Mouse (Mus musculus): ENCODE results near the gene Faxc. TPM values are rescaled to one million over a fixed set of nuclear protein-coding genes. Genes with fewer than 3 reads are reported as not detected.

The Faxc gene
- polyA plus RNA-seq (2016; fragmentation: Nextera tagmentation; extraction: Ambion mirVana): 25.0 and 28.1 TPM in 2 replicates

DNA sequence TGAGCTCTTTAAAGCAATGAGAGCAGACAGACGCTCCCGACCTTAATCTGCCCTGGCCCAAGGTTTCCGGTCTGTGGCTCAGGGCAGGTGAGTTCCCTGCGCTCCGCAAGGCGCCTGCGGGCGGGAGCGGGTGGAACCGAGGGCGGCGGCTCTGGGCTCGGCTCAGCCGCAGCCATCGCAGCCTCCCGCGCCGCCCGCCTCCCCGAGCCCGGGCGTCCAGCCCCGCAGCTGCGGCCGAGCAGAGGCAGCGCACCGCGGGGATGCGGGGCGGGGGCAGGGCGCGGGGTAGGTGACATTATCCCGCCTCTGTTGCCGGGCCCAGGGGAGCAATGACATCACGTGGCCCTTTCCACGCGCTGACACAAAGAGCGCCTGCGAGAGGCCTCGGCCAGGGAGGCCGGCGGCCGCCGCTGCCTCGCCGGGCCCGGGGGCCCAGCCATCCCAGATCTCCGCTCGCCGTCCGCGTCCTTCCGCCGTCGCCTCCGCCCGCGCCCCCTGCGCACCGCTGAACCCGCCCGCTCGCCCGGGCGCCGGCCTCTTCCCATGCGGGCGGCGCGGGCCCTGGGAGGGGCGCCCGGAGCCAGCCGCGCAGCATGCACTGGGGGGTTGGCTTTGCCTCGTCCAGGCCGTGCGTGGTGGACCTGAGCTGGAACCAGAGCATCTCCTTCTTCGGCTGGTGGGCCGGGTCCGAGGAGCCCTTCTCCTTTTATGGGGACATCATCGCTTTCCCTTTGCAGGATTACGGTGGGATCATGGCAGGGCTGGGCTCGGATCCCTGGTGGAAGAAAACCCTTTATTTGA is at the start of gene Faxc:
TSS of gene Faxc (plus strand) at position 359 of the 801 bp plus-strand sequence.
- H3K27ac ChIP-seq: peak within 1 kb of the TSS; percentile 83
- peaks cover 21% of the 10 kb centered on the region for H3K4me1 ChIP-seq
- no peaks in the 10 kb centered on the region for H3K9me3 ChIP-seq
- under 1% methylated on average over 77 of the region's 83 CpGs for WGBS
- H3K9ac ChIP-seq: peak within 1 kb of the TSS; percentile 97
- peak; percentile 93 for ATAC-seq (ENCODE audit: low FRiP score, low read depth)
- no peaks in the 10 kb centered on the region for H3K27me3 ChIP-seq (replicated peaks)
- H3K36me3 ChIP-seq: 0 out of 2 replicates have a peak, but pooled peaks cover 3% of the 10 kb centered on the region
- peak within 1 kb of the TSS; percentile 75 for H3K4me2 ChIP-seq (replicated peaks)
- peak within 1 kb of the TSS; percentile 75 for H3K4me3 ChIP-seq

DNA sequence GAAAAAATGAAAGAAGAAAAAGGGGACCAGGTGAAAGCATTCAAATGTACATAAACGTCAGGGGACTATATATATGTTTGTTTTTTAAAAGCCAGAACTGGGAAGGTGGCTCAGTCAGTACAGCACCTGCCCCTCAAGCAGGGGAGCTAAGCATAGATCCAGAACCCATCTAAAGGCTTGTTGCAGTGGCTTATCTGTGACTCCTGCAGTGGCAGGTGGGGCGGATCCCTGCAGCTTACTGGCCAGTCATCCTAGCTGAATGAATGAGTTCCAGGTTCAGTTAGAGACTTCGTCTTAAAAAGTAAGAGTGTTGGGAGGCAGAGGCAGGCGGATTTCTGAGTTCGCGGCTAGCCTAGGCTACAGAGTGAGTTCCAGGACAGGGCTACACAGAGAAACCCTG is 48.3 kb upstream of the Faxc start:
- H3K9ac ChIP-seq: no peak overlapping the region
- H3K4me2 ChIP-seq (replicated peaks): no peak overlapping the region
- no peaks in the 10 kb centered on the region for H3K9me3 ChIP-seq
- ATAC-seq (ENCODE audit: low FRiP score, low read depth): no peak
- no peaks in the 10 kb centered on the region for H3K27me3 ChIP-seq (replicated peaks)
- no peak overlapping the region for H3K4me3 ChIP-seq
- no peaks in the 10 kb centered on the region for H3K36me3 ChIP-seq
- no peak overlapping the region for H3K27ac ChIP-seq
- WGBS: 95% methylated on average over 6 of the region's 6 CpGs
- H3K4me1 ChIP-seq: no peaks in the 10 kb centered on the region

DNA sequence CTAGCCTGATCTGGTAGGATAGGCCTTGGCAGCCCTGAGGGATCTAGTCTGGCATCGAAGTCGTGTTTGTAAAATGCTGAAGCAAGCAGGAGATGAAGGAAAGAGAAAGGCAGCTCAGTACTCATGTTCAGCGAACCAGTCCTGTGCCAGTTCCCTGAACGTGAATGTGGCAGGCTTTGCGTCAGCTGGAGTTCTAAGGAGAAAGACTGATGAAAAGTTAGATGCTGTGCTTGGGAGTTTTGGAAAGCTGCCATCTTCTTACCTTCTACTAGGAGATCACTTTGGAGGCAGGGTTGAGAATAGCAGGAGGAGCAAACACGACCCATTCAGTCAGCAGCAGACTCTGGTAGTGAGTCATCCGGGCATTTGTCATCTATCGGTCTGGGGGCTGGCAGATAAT is 45.3 kb upstream of the Faxc start:
- Histone ChIP-seq H3K9me3 (no peaks in the 10 kb centered on the region), H3K9ac (no peak overlapping the region), H3K4me3 (no peak overlapping the region), H3K4me1 (no peaks in the 10 kb centered on the region), H3K36me3 (no peaks in the 10 kb centered on the region), H3K27ac (no peak overlapping the region), H3K27me3 (replicated peaks) (no peaks in the 10 kb centered on the region), H3K4me2 (replicated peaks) (no peak overlapping the region)
- ATAC-seq (ENCODE audit: low FRiP score, low read depth): no peak
- WGBS: 92% methylated on average over 8 of the region's 8 CpGs

GRCm38 (mm10) chr4:21931772-21932630 is 872 bp downstream of the Faxc start:
- Histone ChIP-seq H3K4me2 (replicated peaks) (peak overlapping the region; percentile 75), H3K9ac (peak overlapping the region; percentile 97), H3K9me3 (no peaks in the 10 kb centered on the region), H3K36me3 (peaks cover 8% of the 10 kb centered on the region; the same call in 1 of the 2 replicates), H3K4me3 (peak overlapping the region; percentile 75), H3K27ac (peak overlapping the region; percentile 83), H3K4me1 (peaks cover 21% of the 10 kb centered on the region), H3K27me3 (replicated peaks) (no peaks in the 10 kb centered on the region)
- WGBS: 12% methylated on average over 23 of the region's 23 CpGs
- ATAC-seq (ENCODE audit: low FRiP score, low read depth): peak; percentile 49

DNA sequence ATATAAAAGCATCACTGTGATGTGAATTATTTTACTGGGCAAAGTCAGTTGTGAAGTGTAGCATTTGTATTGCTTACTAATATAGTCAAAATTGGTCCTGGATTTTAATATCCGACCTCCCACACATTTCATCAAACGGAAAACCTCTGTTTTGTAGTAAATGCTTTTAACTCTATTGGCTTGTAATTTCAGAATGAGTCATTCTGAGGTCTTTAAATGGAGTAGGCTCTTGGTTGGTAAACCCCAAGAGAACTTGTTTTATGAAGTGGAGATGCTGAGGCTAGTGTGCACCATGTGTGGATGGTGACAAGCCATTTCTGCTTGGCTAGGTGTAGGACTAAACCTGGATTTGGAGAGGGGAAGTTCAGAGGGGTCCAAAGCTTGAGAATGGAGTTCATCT is 4.2 kb downstream of the Faxc start:
- ATAC-seq (ENCODE audit: low FRiP score, low read depth): no peak
- Histone ChIP-seq H3K4me2 (replicated peaks) (no peak overlapping the region), H3K4me3 (no peak overlapping the region), H3K36me3 (peaks cover 10% of the 10 kb centered on the region; the same call in 1 of the 2 replicates), H3K27ac (no peak overlapping the region), H3K27me3 (replicated peaks) (no peaks in the 10 kb centered on the region), H3K9ac (no peak overlapping the region), H3K9me3 (no peaks in the 10 kb centered on the region), H3K4me1 (peaks cover 21% of the 10 kb centered on the region)
- 96% methylated on average over 2 of the region's 2 CpGs for WGBS

DNA sequence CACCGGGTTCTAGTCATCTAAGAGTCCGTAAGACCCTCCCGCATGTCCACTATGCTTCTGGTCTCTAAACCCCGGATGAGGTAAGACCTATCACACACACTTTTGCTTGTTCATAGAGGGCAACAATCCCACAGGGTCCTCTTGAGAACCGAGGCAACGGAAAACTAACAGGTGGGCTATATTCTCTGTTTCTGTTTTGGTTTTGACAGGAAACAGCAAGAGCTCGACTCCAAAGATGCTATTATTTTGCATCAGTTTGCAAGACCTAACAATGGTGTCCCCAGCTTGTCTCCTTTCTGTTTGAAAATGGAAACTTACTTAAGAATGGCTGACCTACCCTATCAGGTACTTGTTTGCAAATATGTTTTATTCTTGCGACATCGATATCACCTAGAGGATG is 5.3 kb downstream of the Faxc start:
- H3K9me3 ChIP-seq: no peaks in the 10 kb centered on the region
- H3K4me2 ChIP-seq (replicated peaks): no peak overlapping the region
- H3K27me3 ChIP-seq (replicated peaks): no peaks in the 10 kb centered on the region
- H3K36me3 ChIP-seq: peaks cover 10% of the 10 kb centered on the region; the same call in 1 of the 2 replicates
- H3K4me3 ChIP-seq: no peak overlapping the region
- no peak overlapping the region for H3K27ac ChIP-seq
- H3K9ac ChIP-seq: no peak overlapping the region
- WGBS: 94% methylated on average over 9 of the region's 9 CpGs
- peaks cover 17% of the 10 kb centered on the region for H3K4me1 ChIP-seq
- no peak for ATAC-seq (ENCODE audit: low FRiP score, low read depth)

- 89% methylated on average over 8 of the region's 8 CpGs for WGBS
Measured at GRCm38 (mm10) chr4:21937890-21938289, 6.8 kb downstream of the Faxc start.

DNA sequence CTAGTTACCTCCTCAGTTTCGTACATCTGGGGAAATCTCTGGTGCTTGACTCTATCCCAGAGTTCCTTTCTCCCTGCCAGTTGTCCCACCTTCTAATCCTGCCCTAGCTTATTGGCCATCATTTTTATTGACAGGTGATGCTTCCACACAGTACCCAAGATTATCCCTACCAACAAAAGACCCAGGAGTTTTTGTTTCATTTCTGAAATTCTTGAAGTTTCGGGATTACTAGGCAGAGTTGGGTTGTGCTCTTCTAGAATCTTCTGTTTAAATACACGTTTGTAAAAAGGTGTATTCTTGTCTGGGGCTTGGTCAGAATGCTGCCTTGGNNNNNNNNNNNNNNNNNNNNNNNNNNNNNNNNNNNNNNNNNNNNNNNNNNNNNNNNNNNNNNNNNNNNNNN is 13.5 kb downstream of the Faxc start:
- peaks cover 22% of the 10 kb centered on the region for H3K36me3 ChIP-seq
- no peak overlapping the region for H3K9ac ChIP-seq
- no peaks in the 10 kb centered on the region for H3K9me3 ChIP-seq
- 95% methylated on average over 3 of the region's 3 CpGs for WGBS
- ATAC-seq (ENCODE audit: low FRiP score, low read depth): no peak
- no peaks in the 10 kb centered on the region for H3K4me1 ChIP-seq
- no peak overlapping the region for H3K4me3 ChIP-seq
- H3K27me3 ChIP-seq (replicated peaks): no peaks in the 10 kb centered on the region
- no peak overlapping the region for H3K27ac ChIP-seq
- no peak overlapping the region for H3K4me2 ChIP-seq (replicated peaks)

More at GRCm38 (mm10) chr4:21937890-21938289, 6.8 kb downstream of the Faxc start:
- Histone ChIP-seq H3K36me3 (peaks cover 10% of the 10 kb centered on the region; the same call in 1 of the 2 replicates), H3K9me3 (no peaks in the 10 kb centered on the region), H3K4me3 (no peak overlapping the region), H3K9ac (no peak overlapping the region), H3K4me1 (peaks cover 10% of the 10 kb centered on the region), H3K27me3 (replicated peaks) (no peaks in the 10 kb centered on the region), H3K27ac (no peak overlapping the region), H3K4me2 (replicated peaks) (no peak overlapping the region)
- no peak for ATAC-seq (ENCODE audit: low FRiP score, low read depth)

GRCm38 (mm10) chr4:21951444-21951843 is 20.3 kb downstream of the Faxc start:
- H3K4me1 ChIP-seq: no peaks in the 10 kb centered on the region
- no peaks in the 10 kb centered on the region for H3K9me3 ChIP-seq
- WGBS: 57% methylated on average over 6 of the region's 6 CpGs
- no peak overlapping the region for H3K27ac ChIP-seq
- ATAC-seq (ENCODE audit: low FRiP score, low read depth): no peak
- peaks cover 33% of the 10 kb centered on the region for H3K36me3 ChIP-seq
- H3K4me3 ChIP-seq: no peak overlapping the region
- H3K27me3 ChIP-seq (replicated peaks): no peaks in the 10 kb centered on the region
- H3K9ac ChIP-seq: no peak overlapping the region
- H3K4me2 ChIP-seq (replicated peaks): no peak overlapping the region

- Histone ChIP-seq H3K27me3 (replicated peaks) (no peaks in the 10 kb centered on the region), H3K9ac (no peak overlapping the region), H3K36me3 (peaks cover 31% of the 10 kb centered on the region), H3K9me3 (no peaks in the 10 kb centered on the region), H3K4me1 (no peaks in the 10 kb centered on the region), H3K4me3 (no peak overlapping the region), H3K4me2 (replicated peaks) (no peak overlapping the region), H3K27ac (no peak overlapping the region)
- no peak for ATAC-seq (ENCODE audit: low FRiP score, low read depth)
- 86% methylated on average over 2 of the region's 2 CpGs for WGBS
Measured at GRCm38 (mm10) chr4:21952255-21952654, 21.1 kb downstream of the Faxc start.

- Histone ChIP-seq H3K27me3 (replicated peaks) (no peaks in the 10 kb centered on the region), H3K9ac (no peak overlapping the region), H3K4me1 (no peaks in the 10 kb centered on the region), H3K36me3 (peaks cover 38% of the 10 kb centered on the region), H3K4me3 (no peak overlapping the region), H3K9me3 (no peaks in the 10 kb centered on the region), H3K27ac (no peak overlapping the region), H3K4me2 (replicated peaks) (no peak overlapping the region)
- 59% methylated on average over 7 of the region's 7 CpGs for WGBS
- ATAC-seq (ENCODE audit: low FRiP score, low read depth): peak; percentile 46; the same call in 1 of the 2 replicates
Measured at GRCm38 (mm10) chr4:21957570-21958321, 26.6 kb downstream of the Faxc start.

- H3K4me1 ChIP-seq: no peaks in the 10 kb centered on the region
- WGBS: 50% methylated on average over 1 of the region's 1 CpGs
- H3K9ac ChIP-seq: no peak overlapping the region
- H3K27me3 ChIP-seq (replicated peaks): no peaks in the 10 kb centered on the region
- H3K27ac ChIP-seq: no peak overlapping the region
- peaks cover 18% of the 10 kb centered on the region for H3K36me3 ChIP-seq
- no peak for ATAC-seq (ENCODE audit: low FRiP score, low read depth)
- no peaks in the 10 kb centered on the region for H3K9me3 ChIP-seq
- no peak overlapping the region for H3K4me2 ChIP-seq (replicated peaks)
- H3K4me3 ChIP-seq: no peak overlapping the region
Measured at GRCm38 (mm10) chr4:21971949-21972348, 40.8 kb downstream of the Faxc start.

Measured in neural tube, embryonic 12.5 days (tissue).